Mouse (Mus musculus): ENCODE measurements around the gene Fndc3b.
"Not testable (repeated sequence)": the region's sequence is repeated elsewhere in the genome, so short reads cannot be mapped to it uniquely, and the experiment has no call there.

Gene Fndc3b

DNA sequence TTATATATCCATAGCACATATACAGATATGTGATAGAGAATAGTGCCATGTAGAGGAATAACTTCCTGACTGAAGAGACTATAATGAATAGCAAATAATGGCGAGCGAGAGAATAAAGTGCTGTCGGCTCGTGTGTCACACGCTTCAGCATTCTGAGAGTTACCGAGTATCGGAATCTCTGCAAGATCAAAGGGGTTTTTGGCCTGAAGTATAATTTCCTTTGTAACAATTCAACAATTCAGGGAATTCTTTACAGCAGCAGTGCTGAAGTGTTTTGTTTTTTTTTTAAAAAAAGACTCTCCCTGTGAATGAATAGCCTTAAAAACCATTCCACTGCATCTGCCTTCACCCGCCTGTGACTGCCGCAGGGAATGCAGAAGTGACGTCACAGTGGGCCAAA, 294.3 kb downstream of the Fndc3b start:
- no peak for DNase-seq (ENCODE audit: low spot score in 2 of 2)

DNA sequence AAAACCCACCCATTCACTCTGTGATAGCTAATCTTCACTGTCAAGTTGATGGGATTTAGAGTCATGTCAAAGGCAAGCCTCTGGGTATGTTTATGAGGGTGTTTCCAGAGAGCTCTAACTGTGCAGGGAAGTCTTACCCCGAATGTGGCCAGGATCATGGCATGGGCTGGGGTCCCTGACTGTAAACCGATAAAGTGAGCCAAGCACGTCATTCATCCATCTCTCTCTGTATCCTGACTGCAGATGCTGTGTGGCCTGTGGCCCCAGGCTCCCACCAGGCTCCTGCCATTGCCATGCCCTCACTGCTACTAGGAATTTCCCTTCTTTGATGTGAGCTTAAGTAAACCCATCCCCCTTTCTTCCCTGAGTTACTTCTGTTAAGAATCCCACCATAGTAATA, 297.5 kb downstream of the Fndc3b start:
- DNase-seq (ENCODE audit: low spot score in 2 of 2) = no peak

DNA sequence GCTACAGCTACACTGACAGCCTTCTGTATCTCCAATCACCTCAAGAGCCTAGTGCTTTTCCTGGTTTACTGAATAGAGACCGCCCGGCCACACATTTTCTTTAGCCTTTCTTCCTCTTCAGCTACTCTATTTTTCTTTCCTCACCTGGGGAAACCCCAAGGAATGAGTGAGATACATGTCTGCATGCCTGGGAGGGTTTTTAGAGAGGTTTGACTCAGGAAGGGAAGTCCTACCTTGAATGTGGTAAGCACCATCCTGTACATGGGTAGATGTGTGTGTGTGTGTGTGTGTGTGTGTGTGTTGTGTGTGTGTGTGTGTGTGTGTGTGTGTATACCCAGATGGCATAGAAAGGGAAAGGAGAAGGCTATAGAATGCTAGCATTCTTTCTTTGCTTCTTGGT, 299.8 kb downstream of the Fndc3b start:
- no peak for DNase-seq (ENCODE audit: low spot score in 2 of 2)

DNA sequence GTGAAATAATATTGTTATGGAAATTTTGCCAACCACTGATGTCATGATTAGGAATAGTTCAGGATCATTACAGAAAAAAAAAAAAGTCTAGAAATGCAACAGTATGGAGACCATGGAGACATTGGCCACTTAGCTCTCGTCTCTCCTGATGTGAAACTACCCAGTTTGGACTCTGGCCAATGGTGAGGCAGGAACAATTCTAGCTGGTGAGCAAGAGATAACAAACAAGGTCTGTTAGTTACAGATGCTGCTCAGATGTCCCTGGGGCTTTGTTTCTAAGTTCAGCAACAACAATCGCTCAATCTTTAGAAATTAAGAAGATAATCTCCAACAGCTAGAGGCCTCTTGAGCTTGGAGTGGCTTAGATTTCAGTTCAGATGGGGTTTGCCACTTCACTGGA, 302.5 kb downstream of the Fndc3b start:
- DNase-seq (ENCODE audit: low spot score in 2 of 2) = no peak

DNA sequence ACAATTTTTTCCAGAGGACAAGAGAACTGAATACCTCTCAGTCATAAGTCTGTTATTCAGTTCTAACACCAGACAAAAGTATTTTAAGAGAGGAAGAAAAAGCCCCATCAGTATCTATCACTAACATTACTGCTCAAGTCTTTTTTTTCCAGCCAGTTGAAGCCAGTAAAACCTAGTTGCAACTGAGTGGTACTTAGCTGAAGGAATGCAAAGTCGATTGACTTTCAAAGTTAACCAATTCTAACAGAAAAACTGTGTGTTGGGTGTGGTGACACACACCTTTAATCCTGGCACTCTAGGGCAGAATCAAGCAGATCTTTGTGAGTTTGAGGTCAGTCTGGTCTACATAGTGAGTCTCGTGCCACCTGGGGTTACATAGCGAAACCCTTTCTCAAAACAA, 304.7 kb downstream of the Fndc3b start:
- no peak for DNase-seq (ENCODE audit: low spot score in 2 of 2)

DNA sequence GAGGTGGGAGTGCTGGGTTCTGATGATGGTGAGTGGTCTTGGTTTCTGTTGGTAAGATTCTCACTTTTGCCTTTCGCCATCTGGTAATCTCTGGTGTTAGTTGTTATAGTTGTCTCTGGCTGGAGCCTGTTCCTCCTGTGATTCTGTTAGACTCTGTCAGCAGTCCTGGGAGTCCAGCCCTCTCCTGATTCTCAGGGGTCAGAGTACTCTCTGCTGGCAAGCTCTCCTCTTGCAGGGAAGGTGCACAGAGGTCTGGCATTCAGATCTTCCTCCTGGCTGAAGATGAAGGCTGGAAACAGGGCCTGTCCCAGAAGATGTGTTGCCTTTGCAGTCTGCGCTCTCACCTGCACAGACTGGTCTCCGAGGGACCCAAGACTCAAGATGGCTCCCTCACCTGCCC, 310.1 kb downstream of the Fndc3b start:
- DNase-seq (ENCODE audit: low spot score in 2 of 2) = not testable (repeated sequence)

DNA sequence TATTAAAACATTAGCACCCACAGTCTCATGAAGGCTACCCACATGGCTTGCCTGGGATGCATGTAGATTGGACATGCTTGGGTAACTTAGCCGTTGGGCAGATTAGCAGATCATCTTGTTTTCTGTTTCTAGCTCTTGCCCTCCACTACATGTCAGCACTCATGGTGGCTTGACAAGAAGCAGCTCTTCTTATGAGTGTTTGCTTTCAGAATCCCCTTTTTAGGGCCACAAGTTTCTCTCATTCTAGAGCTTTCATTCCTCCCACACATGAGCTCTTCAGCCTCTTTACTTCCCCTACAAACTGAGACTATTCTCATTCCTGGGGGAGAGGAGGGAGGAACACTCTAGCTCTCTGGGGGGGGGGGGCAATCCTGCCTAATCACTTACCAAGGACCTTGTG, 321.2 kb downstream of the Fndc3b start:
- DNase-seq (ENCODE audit: low spot score in 2 of 2) = no peak

DNA sequence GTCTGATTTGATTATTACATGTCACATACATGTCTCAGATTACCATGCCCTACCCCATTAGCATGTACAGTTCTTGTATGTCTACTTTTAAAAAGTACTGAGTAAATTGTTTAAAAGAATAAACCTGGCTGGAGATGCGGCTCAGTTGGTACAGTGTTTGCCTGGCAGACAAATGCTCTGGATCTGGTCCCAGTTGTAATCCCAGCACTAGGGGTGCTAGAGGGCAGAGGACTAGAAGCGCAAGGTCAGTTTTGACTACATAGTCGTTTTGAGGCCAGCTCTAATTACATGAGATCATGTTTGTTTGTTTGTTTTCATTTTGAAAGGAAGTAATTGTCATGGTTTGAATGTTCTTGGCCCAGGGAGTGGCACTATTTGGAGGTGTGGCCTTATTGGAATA, 326.3 kb downstream of the Fndc3b start:
- no peak for DNase-seq (ENCODE audit: low spot score in 2 of 2)

DNA sequence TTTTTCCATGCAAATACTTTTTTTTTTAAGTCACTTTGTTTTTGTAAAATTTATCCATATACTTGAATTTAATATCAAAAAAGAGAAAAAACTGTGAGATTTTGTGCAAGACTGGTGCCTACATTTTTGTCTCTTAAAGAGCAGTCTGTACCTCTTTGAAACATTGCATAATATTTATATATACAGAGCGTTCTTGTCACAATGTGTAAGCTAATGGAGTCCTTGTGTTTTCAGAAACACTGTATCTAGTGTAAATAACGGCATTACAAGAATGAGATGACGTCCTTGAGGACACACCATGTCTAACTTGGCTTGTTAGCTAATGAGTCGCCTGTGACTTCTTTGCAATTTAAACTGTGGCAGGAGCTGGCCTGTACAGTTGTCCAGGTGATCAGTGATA, 333.2 kb downstream of the Fndc3b start:
- DNase-seq (ENCODE audit: low spot score in 2 of 2) = no peak

DNA sequence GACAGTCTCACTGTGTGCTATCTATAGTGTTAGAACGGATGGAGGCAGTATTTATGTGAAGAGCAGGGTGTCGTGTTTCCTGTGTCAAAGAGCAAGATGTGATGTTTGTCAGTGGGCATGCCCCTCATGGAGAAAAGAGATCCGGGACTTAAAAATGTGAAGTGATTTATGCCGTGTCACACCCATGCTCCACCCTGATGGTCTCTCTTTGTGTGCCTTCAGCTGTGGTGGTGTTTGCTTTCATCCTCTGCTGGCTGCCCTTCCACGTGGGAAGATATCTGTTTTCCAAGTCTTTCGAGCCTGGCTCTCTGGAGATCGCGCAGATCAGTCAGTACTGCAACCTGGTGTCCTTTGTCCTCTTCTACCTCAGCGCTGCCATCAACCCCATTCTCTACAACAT, 336.7 kb downstream of the Fndc3b start:
- DNase-seq (ENCODE audit: low spot score in 2 of 2) = no peak

DNA sequence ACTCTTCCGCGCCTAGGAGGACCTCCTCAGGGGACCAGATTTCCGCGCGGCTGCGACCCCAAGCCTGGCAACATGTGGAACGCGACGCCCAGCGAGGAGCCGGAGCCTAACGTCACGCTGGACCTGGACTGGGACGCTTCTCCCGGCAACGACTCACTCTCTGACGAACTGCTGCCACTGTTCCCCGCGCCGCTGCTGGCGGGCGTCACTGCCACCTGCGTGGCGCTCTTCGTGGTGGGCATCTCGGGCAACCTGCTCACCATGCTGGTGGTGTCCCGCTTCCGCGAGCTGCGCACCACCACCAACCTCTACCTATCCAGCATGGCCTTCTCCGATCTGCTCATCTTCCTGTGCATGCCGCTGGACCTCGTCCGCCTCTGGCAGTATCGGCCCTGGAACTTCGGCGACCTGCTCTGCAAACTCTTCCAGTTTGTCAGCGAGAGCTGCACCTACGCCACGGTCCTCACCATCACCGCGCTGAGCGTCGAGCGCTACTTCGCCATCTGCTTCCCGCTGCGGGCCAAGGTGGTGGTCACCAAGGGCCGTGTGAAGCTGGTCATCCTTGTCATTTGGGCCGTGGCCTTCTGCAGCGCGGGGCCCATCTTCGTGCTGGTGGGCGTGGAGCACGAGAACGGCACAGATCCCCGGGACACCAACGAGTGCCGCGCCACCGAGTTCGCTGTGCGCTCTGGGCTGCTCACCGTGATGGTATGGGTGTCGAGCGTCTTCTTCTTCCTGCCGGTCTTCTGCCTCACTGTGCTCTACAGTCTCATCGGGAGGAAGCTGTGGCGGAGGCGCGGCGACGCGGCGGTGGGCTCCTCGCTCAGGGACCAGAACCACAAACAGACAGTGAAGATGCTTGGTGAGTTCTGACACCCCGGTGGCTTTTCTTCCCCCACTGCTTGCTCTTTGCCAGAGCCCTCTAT, 339.1 kb downstream of the Fndc3b start:
- DNase-seq (ENCODE audit: low spot score in 2 of 2) = no peak

DNA sequence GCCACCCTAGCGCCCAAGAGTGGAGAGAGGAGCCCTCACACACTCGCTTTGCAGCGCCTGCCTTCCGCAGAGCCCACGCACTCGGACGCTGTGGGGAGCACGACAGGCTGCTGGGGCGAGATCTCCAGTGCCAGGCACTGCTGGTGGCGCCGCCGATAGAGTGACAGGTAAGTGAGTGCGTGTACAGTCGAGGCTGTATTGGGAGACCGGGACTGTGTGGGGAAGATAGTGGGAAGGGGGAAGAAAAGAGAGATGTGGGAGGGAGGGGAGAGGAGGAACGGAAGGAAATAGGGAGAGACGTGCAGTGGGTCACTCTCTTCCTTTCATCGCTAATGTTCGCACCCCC, 339.9 kb downstream of the Fndc3b start, which contains the start of gene Ghsr:
Gene Ghsr (plus strand): TSS at position 76 of the 346 bp plus-strand sequence.
- DNase-seq (ENCODE audit: low spot score in 2 of 2) = no peak

DNA sequence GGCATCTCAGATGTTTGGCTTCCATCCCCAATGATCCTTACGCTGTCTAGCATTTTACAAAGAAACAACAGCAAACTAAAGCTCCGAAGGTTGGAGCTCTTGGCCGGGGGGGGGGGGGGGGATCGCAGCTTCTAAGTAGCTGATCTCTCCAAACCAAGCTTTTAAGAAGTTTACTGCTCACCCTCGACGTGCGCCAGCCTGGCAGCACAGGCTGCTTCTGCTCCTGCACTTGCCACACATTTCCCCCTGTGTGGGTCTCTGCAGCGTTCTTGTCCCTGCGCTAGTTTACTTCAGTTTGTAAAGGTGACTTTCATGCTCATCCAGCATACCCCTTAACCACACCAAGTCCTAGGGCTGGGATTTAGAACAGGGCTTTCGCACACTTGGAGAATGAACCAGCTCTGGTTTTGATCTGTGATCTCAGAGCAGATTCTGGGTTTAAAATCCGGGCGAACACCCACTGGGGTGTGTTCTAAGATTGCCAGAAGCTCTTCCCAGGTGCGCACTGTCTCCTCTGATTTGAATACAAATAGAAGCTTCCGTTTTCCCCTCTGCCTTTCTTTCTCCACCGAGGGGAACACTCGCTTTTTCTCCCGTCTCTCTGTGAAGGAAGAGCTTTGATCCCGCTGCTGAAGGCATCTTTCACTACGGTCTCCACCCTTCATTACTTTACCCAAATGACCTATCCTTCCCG, 340.4 kb downstream of the Fndc3b start:
- no peak for DNase-seq (ENCODE audit: low spot score in 2 of 2)

DNA sequence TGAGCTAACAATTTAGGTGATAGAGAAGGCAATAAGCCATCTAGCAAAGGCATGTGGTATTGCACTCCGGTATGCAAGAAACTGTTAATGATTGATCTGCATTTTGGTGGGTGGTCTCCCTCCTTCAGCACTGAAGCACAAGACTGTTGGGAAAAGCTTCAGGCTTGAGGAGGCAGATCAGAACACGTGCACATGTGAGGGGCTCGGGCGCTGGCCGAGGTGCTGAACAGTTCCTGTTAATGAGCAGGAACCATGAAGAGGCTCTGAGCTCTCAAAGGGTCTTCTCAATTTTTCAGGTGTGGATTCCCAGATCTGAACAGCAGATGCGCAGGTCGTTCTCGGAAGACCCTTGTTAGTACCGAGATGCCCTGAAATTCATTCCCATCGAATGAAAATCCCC, 341.0 kb downstream of the Fndc3b start:
- DNase-seq (ENCODE audit: low spot score in 2 of 2) = no peak
